In the genomic region with DNA sequence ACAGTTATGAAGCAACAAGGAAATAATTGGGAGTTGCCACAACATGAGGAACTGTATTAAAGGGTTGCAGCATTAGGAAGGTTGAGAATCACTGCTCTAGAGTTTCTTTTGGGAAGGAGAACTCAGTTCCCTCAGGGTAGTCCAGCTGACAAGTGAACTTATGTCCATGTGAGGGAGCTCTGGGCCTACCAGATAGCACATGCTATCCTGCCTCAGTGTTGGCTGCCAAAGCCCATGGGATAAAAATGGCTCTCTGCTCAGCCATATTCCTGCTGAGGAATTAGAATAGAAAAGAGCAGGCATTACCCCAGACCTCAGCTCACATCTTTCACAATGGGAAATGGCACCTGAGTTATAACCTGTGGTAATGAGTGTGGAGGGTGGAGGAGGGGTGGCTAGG, we compare ENCODE assay signal across 20 mouse cellular contexts.
"Had no signal": no experiment of that assay in that cellular context is flagged by ENCODE, and none has a peak within 500 bp of the region (broad histone marks: within the 10 kb centered on the region; RNA-seq: fewer than 3 reads in every experiment).

No protein-coding gene starts in this region.

- H3K27ac ChIP-seq: left cerebral cortex, adult 2 months; limb, embryonic 12.5 days; limb, embryonic 15.5 days; liver, embryonic 14.5 days; macrophage; midbrain, embryonic 12.5 days; midbrain, embryonic 15.5 days; neural tube, embryonic 12.5 days; neural tube, embryonic 15.5 days; stomach, embryonic 15.5 days had no signal

- H3K9me3 ChIP-seq: limb, embryonic 12.5 days; limb, embryonic 15.5 days; midbrain, embryonic 12.5 days; midbrain, embryonic 15.5 days; neural tube, embryonic 12.5 days; neural tube, embryonic 15.5 days; stomach, embryonic 15.5 days had no signal

- H3K4me3 ChIP-seq: left cerebral cortex, adult 2 months; limb, embryonic 12.5 days; limb, embryonic 15.5 days; midbrain, embryonic 12.5 days; midbrain, embryonic 15.5 days; neural tube, embryonic 12.5 days; neural tube, embryonic 15.5 days; stomach, embryonic 15.5 days had no signal

- DNase-seq: kidney, postnatal 14 days; kidney, postnatal 4 days; layer of hippocampus, postnatal 36 days; liver, postnatal 0 days; lung, embryonic 14.5 days; right cerebral cortex, adult 18-20 months; right cerebral cortex, postnatal 14 days; right cerebral cortex, postnatal 4 days; spleen, adult 18-20 months; thymus, postnatal 36 days had no signal

- H3K4me1 ChIP-seq: limb, embryonic 12.5 days; limb, embryonic 15.5 days; midbrain, embryonic 12.5 days; midbrain, embryonic 15.5 days; neural tube, embryonic 12.5 days; stomach, embryonic 15.5 days had no signal

- H3K36me3 ChIP-seq: limb, embryonic 12.5 days; limb, embryonic 15.5 days; midbrain, embryonic 12.5 days; midbrain, embryonic 15.5 days; neural tube, embryonic 12.5 days; neural tube, embryonic 15.5 days; stomach, embryonic 15.5 days had no signal

- H3K27me3 ChIP-seq: limb, embryonic 12.5 days; limb, embryonic 15.5 days; midbrain, embryonic 12.5 days; midbrain, embryonic 15.5 days; neural tube, embryonic 12.5 days; neural tube, embryonic 15.5 days; stomach, embryonic 15.5 days had no signal

- H3K9ac ChIP-seq: limb, embryonic 12.5 days; limb, embryonic 15.5 days; liver, embryonic 14.5 days; liver, postnatal 0 days; lung, embryonic 14.5 days; midbrain, embryonic 12.5 days; midbrain, embryonic 15.5 days; neural tube, embryonic 12.5 days; neural tube, embryonic 15.5 days; stomach, embryonic 15.5 days had no signal
